Mouse (Mus musculus) heart, embryonic 13.5 days (tissue): Measurements from ENCODE around the gene Hbs1l. TPM values are rescaled to one million over a fixed set of nuclear protein-coding genes. Genes with fewer than 3 reads are reported as not detected.
A peak's percentile ranks its signal among the peaks of the same experiment; 100 is the strongest.

ENCODE experiments used
- ATAC-seq: fragments of 200-750 bp; cut with Nextera tagmentation; 2 replicates; pipeline ENCODE4 v1.8.0; 2017; ENCODE audit warnings: moderate TSS enrichment; ENCODE audit not compliant: insufficient number of reproducible peaks, low FRiP score, low TSS enrichment; ENCODE audit errors: extremely low read depth
- H3K27ac ChIP-seq: fragments of 300-500 bp; sonication (generic); replicated peaks from 2 replicates; pipeline ENCODE4 v1.5.1; 2015; ENCODE audit warnings: moderate library complexity, mild to moderate bottlenecking, inconsistent platforms
- H3K27me3 ChIP-seq: fragments of 300-500 bp; sonication (generic); replicated peaks from 2 replicates; pipeline ENCODE4 v1.6.1; 2015; ENCODE audit warnings: mild to moderate bottlenecking, inconsistent platforms
- H3K36me3 ChIP-seq: fragments of 300-500 bp; sonication (generic); 2 replicates; pipeline ENCODE4 v1.6.1; 2015; ENCODE audit warnings: mild to moderate bottlenecking, inconsistent platforms
- H3K4me1 ChIP-seq: fragments of 300-500 bp; sonication (generic); 2 replicates; pipeline ENCODE4 v1.6.1; 2015; ENCODE audit warnings: inconsistent platforms
- H3K4me2 ChIP-seq: fragments of 300-500 bp; sonication (generic); 2 replicates; pipeline ENCODE4 v1.6.1; 2015; ENCODE audit warnings: inconsistent platforms, mild to moderate bottlenecking, moderate library complexity
- H3K4me3 ChIP-seq: fragments of 300-500 bp; sonication (generic); 2 replicates; pipeline ENCODE4 v1.5.1; 2015; ENCODE audit warnings: moderate library complexity, mild to moderate bottlenecking, inconsistent platforms
- H3K9ac ChIP-seq: fragments of 300-500 bp; sonication (generic); 2 replicates; pipeline ENCODE4 v1.6.1; 2015; ENCODE audit warnings: inconsistent platforms, mild to moderate bottlenecking, moderate library complexity
- H3K9me3 ChIP-seq: fragments of 300-500 bp; sonication (generic); 2 replicates; pipeline ENCODE4 v1.6.1; 2016; ENCODE audit warnings: inconsistent platforms
- WGBS: fragments of 180-500 bp; shearing (Covaris S2); methylation state at CpG from one replicate; pipeline ENCODE4 v1.1.7; 2015; ENCODE audit warnings: mixed read lengths; 5-methylcytosine and 5-hydroxymethylcytosine counted together
- polyA plus RNA-seq: library from polyadenylated mRNA; unstranded; fragments of >200 nt; fragmentation: Nextera tagmentation; extraction: Ambion mirVana; gene quantifications from 2 replicates; pipeline ENCODE4 v1.2.1, GENCODE M21; 2015

Gene Hbs1l
- polyA plus RNA-seq, 1 experiment from 2014 or later, result 61.9 TPM

GRCm38 (mm10) chr10:21269920-21270319 lies 25.9 kb upstream of the Hbs1l start:
- Histone ChIP-seq H3K27ac (no peak overlapping the region), H3K9me3 (no peaks in the 10 kb centered on the region), H3K4me2 (no peak overlapping the region), H3K4me3 (no peak overlapping the region), H3K9ac (no peak overlapping the region), H3K4me1 (peaks cover 12% of the 10 kb centered on the region), H3K27me3 (no peaks in the 10 kb centered on the region), H3K36me3 (no peaks in the 10 kb centered on the region)
- WGBS, result 76% methylated on average over 2 of the region's 2 CpGs
- ATAC-seq, result no peak

- ATAC-seq, result no peak
- Histone ChIP-seq H3K4me1 (peaks cover 6% of the 10 kb centered on the region), H3K4me2 (no peak overlapping the region), H3K27me3 (no peaks in the 10 kb centered on the region), H3K9ac (no peak overlapping the region), H3K36me3 (no peaks in the 10 kb centered on the region), H3K4me3 (no peak overlapping the region), H3K27ac (no peak overlapping the region), H3K9me3 (no peaks in the 10 kb centered on the region)
- WGBS, result 86% methylated on average over 5 of the region's 5 CpGs
Measured at GRCm38 (mm10) chr10:21270905-21271304, 24.9 kb upstream of the Hbs1l start.

GRCm38 (mm10) chr10:21271310-21271709 lies 24.5 kb upstream of the Hbs1l start:
- Histone ChIP-seq H3K4me3 (no peak overlapping the region), H3K36me3 (no peaks in the 10 kb centered on the region), H3K4me2 (no peak overlapping the region), H3K4me1 (peaks cover 6% of the 10 kb centered on the region), H3K9ac (no peak overlapping the region), H3K27me3 (no peaks in the 10 kb centered on the region), H3K27ac (no peak overlapping the region), H3K9me3 (no peaks in the 10 kb centered on the region)
- ATAC-seq, result no peak
- WGBS, result 85% methylated on average over 2 of the region's 2 CpGs

- no peaks in the 10 kb centered on the region for H3K36me3 ChIP-seq
- H3K27me3 ChIP-seq, result no peaks in the 10 kb centered on the region
- WGBS, result 73% methylated on average over 6 of the region's 6 CpGs
- H3K4me3 ChIP-seq, result no peak overlapping the region
- H3K9ac ChIP-seq, result no peak overlapping the region
- peaks cover 6% of the 10 kb centered on the region for H3K4me1 ChIP-seq
- no peak for ATAC-seq
- H3K27ac ChIP-seq, result no peak overlapping the region
- H3K4me2 ChIP-seq, result no peak overlapping the region
- H3K9me3 ChIP-seq, result no peaks in the 10 kb centered on the region
Measured at GRCm38 (mm10) chr10:21271785-21272184, 24.0 kb upstream of the Hbs1l start.

- H3K36me3 ChIP-seq, result no peaks in the 10 kb centered on the region
- 61% methylated on average over 10 of the region's 10 CpGs for WGBS
Measured at GRCm38 (mm10) chr10:21287243-21288127, 8.3 kb upstream of the Hbs1l start.

GRCm38 (mm10) chr10:21291228-21291627 lies 4.6 kb upstream of the Hbs1l start:
- Histone ChIP-seq H3K4me3 (no peak overlapping the region), H3K9me3 (no peaks in the 10 kb centered on the region), H3K27ac (no peak overlapping the region), H3K9ac (no peak overlapping the region), H3K36me3 (no peaks in the 10 kb centered on the region), H3K4me2 (no peak overlapping the region), H3K4me1 (no peaks in the 10 kb centered on the region), H3K27me3 (no peaks in the 10 kb centered on the region)
- ATAC-seq, result no peak
- WGBS, result 37% methylated on average over 4 of the region's 4 CpGs

More at GRCm38 (mm10) chr10:21287243-21288127, 8.3 kb upstream of the Hbs1l start:
- Histone ChIP-seq H3K9ac (no peak overlapping the region), H3K27ac (no peak overlapping the region), H3K27me3 (no peaks in the 10 kb centered on the region), H3K4me2 (no peak overlapping the region), H3K4me1 (no peaks in the 10 kb centered on the region), H3K4me3 (no peak overlapping the region), H3K9me3 (no peaks in the 10 kb centered on the region)
- ATAC-seq, result no peak

GRCm38 (mm10) chr10:21294217-21294616 lies 1.6 kb upstream of the Hbs1l start:
- no peaks in the 10 kb centered on the region for H3K27me3 ChIP-seq
- 89% methylated on average over 2 of the region's 2 CpGs for whole genome bisulfite sequencing
- no peak overlapping the region for H3K9ac ChIP-seq
- H3K9me3 ChIP-seq, result no peaks in the 10 kb centered on the region
- H3K36me3 ChIP-seq, result peaks cover 7% of the 10 kb centered on the region
- no peak overlapping the region for H3K4me3 ChIP-seq
- peaks cover 17% of the 10 kb centered on the region for H3K4me1 ChIP-seq
- H3K27ac ChIP-seq, result no peak overlapping the region
- no peak overlapping the region for H3K4me2 ChIP-seq
- ATAC-seq, result no peak

GRCm38 (mm10) chr10:21295397-21295758 lies 401 bp upstream of the Hbs1l start:
- ATAC-seq, result no peak
- peak overlapping the region; percentile 93 for H3K4me3 ChIP-seq
- peaks cover 17% of the 10 kb centered on the region for H3K36me3 ChIP-seq
- H3K4me2 ChIP-seq, result peak overlapping the region; percentile 83
- H3K27me3 ChIP-seq, result no peaks in the 10 kb centered on the region
- no peak overlapping the region for H3K27ac ChIP-seq
- 37% methylated on average over 4 of the region's 4 CpGs for WGBS
- no peaks in the 10 kb centered on the region for H3K9me3 ChIP-seq
- peak overlapping the region; percentile 72 for H3K9ac ChIP-seq
- peaks cover 17% of the 10 kb centered on the region for H3K4me1 ChIP-seq

- H3K27me3 ChIP-seq, result no peaks in the 10 kb centered on the region
- peaks cover 47% of the 10 kb centered on the region for H3K36me3 ChIP-seq
- no peak overlapping the region for H3K9ac ChIP-seq
- ATAC-seq, result no peak
- H3K27ac ChIP-seq, result no peak overlapping the region
- no peaks in the 10 kb centered on the region for H3K9me3 ChIP-seq
- H3K4me2 ChIP-seq, result no peak overlapping the region
- peaks cover 17% of the 10 kb centered on the region for H3K4me1 ChIP-seq
- H3K4me3 ChIP-seq, result no peak overlapping the region
- 84% methylated on average over 2 of the region's 2 CpGs for WGBS
Measured at GRCm38 (mm10) chr10:21298972-21299371, 3.2 kb downstream of the Hbs1l start.

- Histone ChIP-seq H3K36me3 (peaks cover 71% of the 10 kb centered on the region), H3K27ac (no peak overlapping the region), H3K4me1 (peaks cover 13% of the 10 kb centered on the region), H3K27me3 (no peaks in the 10 kb centered on the region), H3K4me2 (no peak overlapping the region), H3K4me3 (no peak overlapping the region), H3K9ac (no peak overlapping the region), H3K9me3 (no peaks in the 10 kb centered on the region)
- ATAC-seq, result no peak
- WGBS, result 82% methylated on average over 7 of the region's 7 CpGs
Measured at GRCm38 (mm10) chr10:21301822-21302221, 6.0 kb downstream of the Hbs1l start.

- WGBS, result 66% methylated on average over 11 of the region's 11 CpGs
- no peak overlapping the region; the same call in 1 of the 2 replicates for H3K9ac ChIP-seq
- peak overlapping the region; percentile 42 for H3K27ac ChIP-seq
- H3K4me2 ChIP-seq, result no peak overlapping the region
- ATAC-seq, result no peak
- no peaks in the 10 kb centered on the region for H3K4me1 ChIP-seq
- peaks cover 64% of the 10 kb centered on the region for H3K36me3 ChIP-seq
- no peaks in the 10 kb centered on the region for H3K27me3 ChIP-seq
- no peak overlapping the region for H3K4me3 ChIP-seq
- H3K9me3 ChIP-seq, result no peaks in the 10 kb centered on the region
Measured at GRCm38 (mm10) chr10:21304672-21305632, 9.2 kb downstream of the Hbs1l start.
